Mouse (Mus musculus) CD4-positive helper T cell, adult 2 months (primary cell): ENCODE data around the gene Nelfe.
A peak's percentile ranks its signal among the peaks of the same experiment; 100 is the strongest.

ENCODE experiments used
- DNase-seq: peaks from one replicate; pipeline ENCODE4 v3.0.0-alpha.2; 2012; ENCODE audit warnings: low read depth, missing footprints, low spot score

Nelfe gene

DNA sequence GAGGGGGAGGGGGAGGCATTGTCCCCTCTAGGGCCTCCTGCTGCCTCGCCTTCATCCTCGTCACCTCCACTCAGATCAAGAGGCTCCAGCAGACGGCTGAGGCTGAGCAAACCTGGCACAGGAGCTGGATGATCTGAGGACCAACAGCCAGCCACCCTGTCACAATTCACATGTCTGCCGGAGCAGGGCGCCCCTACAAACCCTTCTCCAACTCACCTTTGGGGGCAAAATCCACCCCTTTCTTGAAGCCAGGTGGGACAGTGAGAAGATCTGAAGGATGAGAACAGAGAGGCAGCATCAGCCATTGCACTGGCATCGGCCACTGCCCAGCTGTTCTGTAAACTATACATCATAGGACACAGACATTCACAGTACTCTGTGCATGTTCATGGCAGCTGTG, 3.0 kb upstream of the Nelfe start:
- no peak for DNase-seq

GRCm38 (mm10) chr17:34847615-34848014, 2.6 kb upstream of the Nelfe start:
- DNase-seq: no peak

GRCm38 (mm10) chr17:34850517-34851125, 430 bp downstream of the Nelfe start:
- no peak for DNase-seq

- no peak for DNase-seq
Measured at GRCm38 (mm10) chr17:34853511-34853910, 3.3 kb downstream of the Nelfe start.

DNA sequence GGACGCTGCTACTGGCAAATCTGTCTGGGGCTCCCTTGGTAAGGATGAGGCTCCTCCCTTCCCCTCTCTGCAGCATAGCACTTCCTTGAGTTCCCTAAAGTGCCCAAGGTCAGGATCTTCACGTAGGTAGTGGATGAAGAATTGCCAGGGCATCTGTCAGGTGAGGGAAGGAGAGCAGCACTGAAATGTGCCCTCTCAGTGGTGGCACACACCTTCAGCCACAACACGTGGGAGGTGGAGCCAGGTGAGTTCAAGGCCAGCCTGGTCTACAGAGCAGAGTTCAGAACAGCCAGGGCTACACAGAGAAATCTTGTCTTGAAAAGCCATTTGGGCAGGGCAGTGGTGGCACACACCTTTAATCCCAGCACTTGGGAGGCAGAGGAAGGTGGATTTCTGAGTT, 4.6 kb downstream of the Nelfe start:
- DNase-seq: no peak

GRCm38 (mm10) chr17:34855825-34856224, 5.6 kb downstream of the Nelfe start:
- DNase-seq: peak; percentile 52

- DNase-seq: no peak
Measured at GRCm38 (mm10) chr17:34858670-34859069, 8.5 kb downstream of the Nelfe start.

DNA sequence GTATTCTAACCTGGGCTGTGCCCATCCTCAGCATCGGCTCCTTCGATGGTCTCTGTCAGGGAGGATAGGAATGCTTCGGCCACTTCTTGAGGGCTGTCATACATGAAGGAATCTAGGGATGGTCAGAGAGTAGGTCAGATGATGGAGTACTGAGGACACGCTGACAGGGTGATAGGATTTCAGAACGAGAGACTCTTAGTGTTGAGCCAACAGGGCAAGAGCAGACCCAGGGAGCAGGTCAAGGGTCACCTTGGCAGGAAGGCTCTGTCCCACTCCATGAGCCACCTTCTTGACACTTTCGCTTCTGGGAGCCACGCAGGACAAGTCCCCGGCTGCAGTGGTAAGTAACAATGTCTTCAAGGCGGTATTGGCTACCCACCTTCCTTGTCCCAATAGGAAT, 10.3 kb downstream of the Nelfe start:
- DNase-seq: no peak

GRCm38 (mm10) chr17:34861704-34862415, 11.7 kb downstream of the Nelfe start:
- no peak for DNase-seq

DNA sequence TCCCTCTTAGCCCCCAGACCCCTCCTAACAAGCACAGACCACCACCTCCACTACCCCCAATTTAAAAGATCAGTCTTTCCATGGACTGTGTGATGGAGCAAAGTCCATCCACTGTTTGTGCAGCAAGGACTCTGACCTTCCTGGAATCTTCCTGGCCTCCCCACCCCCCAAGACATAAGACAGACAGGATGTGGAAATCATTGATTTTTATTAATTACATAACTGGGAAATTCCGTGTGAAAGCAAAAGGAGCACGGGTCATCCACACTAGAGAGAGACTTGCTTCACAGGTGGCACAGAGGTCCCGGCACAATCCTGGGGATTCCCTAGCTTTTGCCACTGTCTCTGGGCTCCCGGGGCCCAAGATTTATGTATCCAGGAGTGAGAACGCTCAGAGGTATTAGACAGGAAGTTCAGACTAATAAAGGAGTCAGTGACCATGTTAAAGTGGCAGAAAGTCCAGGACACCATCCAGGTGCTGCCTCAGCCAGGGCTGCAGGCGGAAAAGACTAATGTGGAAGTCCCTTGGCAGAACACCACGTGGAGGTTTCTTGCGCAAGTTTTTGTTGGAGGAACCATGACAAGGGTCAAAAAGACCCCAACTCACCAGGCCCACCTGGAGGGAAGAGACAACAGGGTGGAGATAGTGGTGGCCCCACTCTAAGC, 12.4 kb downstream of the Nelfe start, which contains the start of gene Cfb:
Gene Cfb (minus strand): TSS at position 103 of the 666 bp plus-strand sequence.
- DNase-seq: no peak

DNA sequence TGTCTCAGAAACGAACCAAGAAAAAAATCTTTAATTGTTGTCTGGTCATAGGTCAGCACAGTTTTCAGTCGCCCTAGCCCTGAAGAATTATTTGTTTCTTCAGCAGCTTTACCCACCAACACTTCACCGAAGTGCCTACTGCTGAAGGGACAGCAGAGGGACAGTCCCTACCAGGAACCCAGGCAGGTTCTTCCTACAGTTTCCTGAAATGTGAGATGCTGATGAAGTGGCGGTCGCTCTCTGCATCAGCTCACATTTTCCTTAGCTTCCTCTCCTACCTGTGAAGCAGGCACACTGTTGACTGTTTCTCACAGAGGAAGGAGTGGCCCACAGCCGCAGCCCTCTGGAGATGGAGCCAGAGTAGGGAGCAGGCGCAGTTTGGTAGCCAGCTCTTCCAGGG, 15.8 kb downstream of the Nelfe start:
- DNase-seq: no peak

- DNase-seq: no peak
Measured at GRCm38 (mm10) chr17:34874321-34874720, 24.1 kb downstream of the Nelfe start.

DNA sequence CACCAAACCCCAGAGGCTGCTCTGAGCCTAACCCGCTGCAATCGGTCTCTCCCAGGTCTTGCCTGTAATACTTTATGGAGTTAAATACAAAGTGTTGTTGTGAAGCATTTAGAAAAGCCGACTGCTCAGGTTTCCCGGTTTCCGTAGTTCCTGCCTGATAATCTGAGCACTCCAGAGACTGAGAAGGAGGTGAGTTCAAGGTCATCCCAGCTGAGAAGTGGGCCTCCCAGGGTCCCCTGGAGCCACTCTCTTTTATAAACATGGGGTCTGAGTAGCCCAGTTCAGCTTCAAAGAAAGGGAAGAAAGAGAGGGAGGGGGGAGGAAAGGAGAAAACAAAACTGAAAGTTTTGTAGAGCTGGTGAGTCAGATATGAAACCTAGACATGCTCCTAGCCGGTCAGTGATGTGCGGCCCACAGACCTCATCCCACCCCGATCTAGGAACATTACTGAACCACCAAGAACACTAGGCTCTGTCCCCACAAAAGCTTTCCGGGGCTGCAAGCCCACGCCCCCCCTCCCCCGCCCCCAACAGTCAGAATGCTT, 29.2 kb downstream of the Nelfe start, which contains the start of gene Zbtb12:
Gene Zbtb12 (plus strand): TSS at position 148 of the 544 bp plus-strand sequence.
- peak; percentile 66 for DNase-seq

- no peak for DNase-seq
Measured at GRCm38 (mm10) chr17:34881166-34881565, 31.0 kb downstream of the Nelfe start.

DNA sequence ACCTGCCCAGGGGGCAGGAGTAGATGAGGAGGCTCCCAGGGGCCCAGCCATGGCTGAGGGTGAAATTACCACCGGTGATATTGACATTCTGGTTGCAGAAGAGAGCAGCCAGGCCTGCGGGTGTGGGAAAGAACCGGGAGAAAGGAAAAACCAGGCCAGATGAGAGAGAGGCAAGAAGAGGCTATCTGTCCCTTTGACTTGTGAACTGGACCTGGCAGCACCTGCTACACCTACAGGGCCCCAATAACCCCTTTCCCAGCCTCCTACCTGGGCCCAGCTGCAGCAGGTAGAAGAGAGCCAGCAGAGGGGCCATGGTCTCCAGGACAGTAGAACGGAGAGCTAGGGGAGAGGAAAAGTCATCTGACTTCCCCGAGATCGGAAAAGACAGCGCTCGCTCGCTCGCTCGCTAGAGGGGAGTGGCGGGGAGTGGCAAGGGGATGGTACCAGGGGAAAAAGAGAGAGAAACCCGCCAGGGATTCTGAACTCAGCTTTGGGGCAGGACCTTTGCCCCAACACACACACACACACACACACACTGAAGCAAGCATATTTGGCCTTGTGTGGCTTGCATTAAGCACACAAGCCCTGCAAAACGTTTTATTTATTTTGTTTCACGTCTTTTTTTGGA, 31.6 kb downstream of the Nelfe start, which contains the start of gene Gm20547:
Gene Gm20547 (minus strand): TSS at position 360 of the 628 bp plus-strand sequence.
- no peak for DNase-seq

GRCm38 (mm10) chr17:34883332-34883731, 33.1 kb downstream of the Nelfe start:
- DNase-seq: no peak

- DNase-seq: no peak
Measured at GRCm38 (mm10) chr17:34884704-34885103, 34.5 kb downstream of the Nelfe start.

DNA sequence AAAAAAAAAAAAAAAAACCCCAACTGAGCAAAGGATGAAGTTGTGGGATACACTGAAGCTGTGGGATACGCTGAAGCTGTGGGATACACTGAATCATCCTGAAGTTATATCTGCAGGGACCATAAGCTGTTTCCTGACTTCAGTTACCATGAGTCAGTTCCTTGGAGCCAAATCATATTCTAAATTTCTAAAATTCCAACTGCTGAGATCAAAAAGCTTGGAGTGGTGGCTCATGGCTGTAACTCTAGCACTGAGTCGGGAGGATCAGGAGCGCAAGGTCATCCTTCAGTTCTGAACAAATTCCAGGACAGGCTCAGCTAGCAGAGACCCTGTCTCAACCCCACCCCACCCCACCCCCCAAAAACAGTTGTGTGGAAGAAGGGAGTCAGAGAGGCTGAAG, 35.4 kb downstream of the Nelfe start:
- no peak for DNase-seq

GRCm38 (mm10) chr17:34887942-34888341, 37.8 kb downstream of the Nelfe start:
- no peak for DNase-seq

- no peak for DNase-seq
Measured at GRCm38 (mm10) chr17:34890074-34890743, 40.0 kb downstream of the Nelfe start.

GRCm38 (mm10) chr17:34891377-34891776, 41.2 kb downstream of the Nelfe start:
- no peak for DNase-seq
